Mouse (Mus musculus) left cerebral cortex, postnatal 36 days (tissue): ENCODE results near the gene Fam83d. TPM values are rescaled to one million over a fixed set of nuclear protein-coding genes. Genes with fewer than 3 reads are reported as not detected.

Source experiments
- DNase-seq, 2 experiments: peaks; one replicate each; pipeline ENCODE4 v3.0.0; 2021 to 2022; ENCODE audit warnings: low spot score in 2 of 2, mixed read lengths in 1 of 2
- intact Hi-C: fragments of 180-260 bp; cut with DNase I; formaldehyde crosslinking; loops from one replicate; pipeline ENCODE4 v1.15.1; 2025
- microRNA-seq: library from miRNA; unstranded; fragments of <30 nt; microRNA quantifications from one replicate; pipeline ENCODE4 v1.2.0, GENCODE M21; 2022
- total RNA-seq, 2 experiments: library from RNA; stranded (reverse); gene quantifications; 2 replicates each; pipeline ENCODE4 v1.2.3; 2021

The Fam83d gene
- total RNA-seq, 2 experiments from 2014 or later, result 1.6 to 2.2 TPM

DNA sequence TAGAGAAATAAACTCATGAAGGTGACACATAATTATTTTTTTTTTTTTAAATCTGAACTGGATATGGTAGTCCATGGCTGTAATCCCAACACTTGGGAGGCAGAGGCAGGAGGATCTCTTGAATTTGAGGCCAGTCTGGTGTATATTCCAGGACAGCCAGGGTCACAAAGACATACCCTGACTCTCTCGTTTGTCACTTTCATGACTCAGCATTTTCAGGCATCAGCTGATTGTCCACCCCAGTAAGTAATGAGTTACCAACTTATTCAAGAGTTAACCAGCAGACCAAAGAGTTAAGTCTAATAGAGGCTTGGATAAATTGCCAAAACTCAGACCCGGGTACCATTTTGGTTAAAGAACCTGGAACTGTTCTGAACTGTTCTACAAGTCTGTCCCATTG lies 28.0 kb downstream of the Fam83d start:
- intact Hi-C loops, result no loop called here
- DNase-seq, result no peak

DNA sequence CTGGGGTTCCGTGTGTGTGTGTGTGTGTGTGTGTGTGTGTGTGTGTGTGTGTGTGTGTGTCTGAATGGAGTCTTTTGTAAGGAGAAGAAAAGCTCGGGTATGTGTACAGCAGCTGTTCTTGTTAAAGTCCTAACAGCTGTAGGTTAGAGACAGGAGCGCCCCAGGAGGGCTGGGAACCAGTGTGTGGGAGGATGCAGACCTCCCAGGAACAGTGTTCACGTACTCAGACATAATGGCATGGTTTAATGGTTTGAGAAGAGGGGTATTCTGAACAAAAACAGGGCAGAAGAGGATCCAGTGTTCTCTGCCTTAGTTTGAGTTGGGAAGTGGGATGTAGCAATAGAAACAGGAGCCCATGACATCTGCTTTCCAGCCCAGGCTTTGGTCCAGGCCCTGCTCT lies 31.4 kb downstream of the Fam83d start:
- intact Hi-C loops, result no loop called here
- DNase-seq, result no peak

DNA sequence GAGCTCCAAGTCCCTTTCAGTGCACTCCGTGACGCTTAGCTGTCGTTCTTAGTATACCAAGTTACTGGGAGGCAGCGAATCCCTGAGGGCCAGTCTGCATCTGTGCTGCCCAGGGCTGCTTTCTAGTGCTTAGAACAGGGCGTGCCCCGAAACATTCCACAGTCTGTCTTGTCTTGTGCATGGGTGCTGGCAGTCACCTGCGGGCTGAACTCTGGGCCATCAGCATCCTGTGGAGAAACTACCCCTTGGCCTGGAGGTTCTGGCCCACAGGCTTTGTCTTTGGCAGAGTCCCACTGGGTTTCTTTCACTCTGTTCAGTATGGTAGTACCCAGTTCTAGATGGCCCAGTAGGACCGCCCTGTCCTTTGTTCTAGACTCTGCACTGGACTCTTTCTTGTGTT lies 32.9 kb downstream of the Fam83d start:
- intact Hi-C loops, result no loop called here
- no peak for DNase-seq

DNA sequence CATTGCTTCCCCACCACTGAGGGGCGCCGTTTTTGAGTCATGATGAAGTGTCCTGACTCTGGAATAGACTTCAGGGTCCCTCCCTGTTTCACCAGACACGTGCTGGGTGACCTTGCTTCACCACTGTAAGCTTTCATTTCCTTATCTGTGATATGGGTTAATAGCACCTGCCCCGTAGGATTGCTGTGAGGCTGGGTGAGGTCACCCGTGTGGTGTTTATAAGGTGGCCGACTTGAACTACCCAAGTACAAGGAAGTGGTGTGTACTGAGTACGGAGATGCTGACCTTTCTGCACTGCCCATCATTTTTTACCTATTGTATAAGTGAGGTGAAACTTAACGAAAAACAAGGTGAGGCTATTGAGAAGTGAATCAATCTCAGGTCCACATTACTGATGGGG lies 35.7 kb downstream of the Fam83d start:
- DNase-seq, result no peak
- intact Hi-C loops, result no loop called here

DNA sequence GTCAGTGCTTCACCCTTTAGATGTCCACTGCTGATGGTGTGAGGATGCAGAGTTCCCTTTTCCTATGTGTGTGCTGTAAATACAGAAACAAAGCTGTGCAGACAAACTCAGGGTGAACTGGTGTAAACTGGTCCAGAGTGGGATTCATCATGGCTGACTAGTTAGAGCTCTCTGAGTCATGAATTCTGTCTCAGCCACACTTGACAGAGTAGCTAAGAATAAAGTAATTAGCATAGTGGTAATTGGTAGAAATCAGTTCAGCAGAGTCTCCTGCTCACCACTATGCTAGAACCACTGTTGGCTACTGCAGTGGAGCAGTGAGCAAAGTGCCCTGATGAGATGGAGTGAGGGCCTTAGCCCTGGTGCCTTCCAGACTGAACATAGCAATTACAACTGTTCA lies 47.8 kb downstream of the Fam83d start:
- DNase-seq, result no peak
- intact Hi-C loops, result no loop called here

DNA sequence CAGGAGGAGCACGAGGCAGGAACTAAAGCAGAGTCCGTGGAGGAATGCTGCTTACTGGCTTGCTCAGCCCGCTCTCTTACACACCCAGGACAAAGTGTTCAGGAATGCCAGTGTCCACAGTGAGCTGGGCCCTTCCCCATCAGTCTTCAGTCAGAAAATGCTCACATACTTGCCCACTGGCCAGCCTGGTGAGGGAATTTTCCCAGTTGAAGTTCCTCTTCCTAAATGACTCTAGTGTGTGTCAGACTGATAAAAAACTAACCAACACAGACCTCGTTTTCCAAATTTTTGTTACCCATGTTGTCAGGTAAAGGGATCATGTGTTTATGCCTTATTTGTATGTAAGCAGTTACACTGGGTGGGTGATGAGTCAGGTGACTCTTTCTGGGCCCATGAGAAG lies 48.3 kb downstream of the Fam83d start:
- intact Hi-C loops, result no loop called here
- DNase-seq, result no peak

DNA sequence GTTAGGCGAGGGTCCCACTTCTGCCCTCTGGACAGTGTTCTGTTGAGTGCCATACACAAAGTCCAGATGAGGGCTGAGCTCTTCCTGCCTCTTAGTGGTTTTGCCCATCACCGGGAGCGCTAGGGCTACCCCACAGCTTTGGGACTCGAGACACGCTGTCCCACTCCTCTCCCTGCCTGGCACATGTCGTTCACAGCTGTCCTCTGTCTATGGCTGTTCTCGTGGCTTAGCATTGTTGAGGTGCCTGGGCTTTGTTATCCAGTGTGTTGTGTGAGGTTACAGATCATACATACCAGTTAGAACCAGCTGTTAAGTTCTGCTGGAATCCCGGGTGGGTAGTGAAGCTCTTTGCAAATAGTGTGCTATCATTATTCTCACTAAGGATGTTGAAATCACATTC lies 49.8 kb downstream of the Fam83d start:
- intact Hi-C loops, result no loop called here
- no peak for DNase-seq

DNA sequence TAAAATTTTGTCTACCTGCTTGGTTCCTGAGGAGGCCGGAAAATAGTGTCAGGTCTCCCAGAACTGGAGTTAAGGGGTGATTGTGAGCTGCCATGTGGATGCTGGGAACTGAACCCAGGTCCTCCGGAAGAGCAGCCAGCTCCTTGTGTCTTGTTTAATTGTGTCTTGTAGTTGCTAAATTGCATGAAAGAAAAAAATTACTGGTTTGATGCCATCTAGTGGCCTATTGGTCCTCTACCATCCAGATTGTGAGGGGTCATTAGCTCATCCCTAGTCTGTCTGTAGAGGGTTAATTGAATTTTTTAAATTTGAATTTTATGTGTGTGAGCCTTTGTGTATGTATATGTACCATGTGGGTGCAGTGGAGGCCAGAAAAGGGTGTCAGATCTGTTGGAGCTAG lies 60.2 kb downstream of the Fam83d start:
- intact Hi-C loops, result no loop called here
- DNase-seq, result no peak

DNA sequence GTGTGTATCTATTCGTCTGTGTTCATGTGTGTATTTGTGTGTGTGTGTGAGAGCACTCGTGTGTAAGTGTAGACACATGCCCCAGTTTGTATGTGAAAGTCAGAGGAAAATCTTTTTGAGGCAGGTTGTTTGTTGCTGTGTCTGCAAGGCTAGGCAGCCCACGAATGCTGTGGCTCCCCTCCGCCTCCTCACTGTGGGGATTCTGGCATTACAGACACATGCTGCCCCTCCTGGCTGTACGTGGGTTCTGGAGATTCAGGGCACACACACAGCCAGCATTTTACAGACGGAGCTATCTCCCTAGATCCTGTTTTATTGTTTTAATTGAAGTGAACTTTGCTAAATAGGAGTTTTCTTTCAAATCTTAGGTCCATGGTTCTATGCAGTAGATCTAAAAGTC lies 61.9 kb downstream of the Fam83d start:
- no peak for DNase-seq

DNA sequence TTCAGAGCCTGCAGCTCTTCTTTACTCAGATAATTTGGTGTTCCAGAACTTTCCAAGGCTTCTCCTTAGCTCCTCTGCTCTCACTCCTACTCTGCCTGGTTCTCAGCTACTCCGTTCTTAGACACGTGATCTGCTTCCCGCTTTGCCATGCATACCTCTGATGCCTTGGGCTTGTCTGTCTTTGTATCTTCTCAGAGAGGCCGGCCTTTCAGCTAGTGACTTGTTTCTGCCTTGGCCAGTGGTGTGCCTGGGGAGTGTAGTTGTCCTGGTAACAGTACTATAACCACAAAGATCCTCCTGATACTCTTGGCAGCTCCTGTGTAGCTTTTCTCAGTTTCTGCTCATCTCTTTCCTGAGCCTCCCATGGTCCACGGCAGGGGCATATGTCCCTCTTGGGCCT lies 65.3 kb downstream of the Fam83d start:
- intact Hi-C loops, result no loop called here
- no peak for DNase-seq

More for the DNA sequence above, 61.9 kb downstream of the Fam83d start:
- intact Hi-C loops, result no loop called here

DNA sequence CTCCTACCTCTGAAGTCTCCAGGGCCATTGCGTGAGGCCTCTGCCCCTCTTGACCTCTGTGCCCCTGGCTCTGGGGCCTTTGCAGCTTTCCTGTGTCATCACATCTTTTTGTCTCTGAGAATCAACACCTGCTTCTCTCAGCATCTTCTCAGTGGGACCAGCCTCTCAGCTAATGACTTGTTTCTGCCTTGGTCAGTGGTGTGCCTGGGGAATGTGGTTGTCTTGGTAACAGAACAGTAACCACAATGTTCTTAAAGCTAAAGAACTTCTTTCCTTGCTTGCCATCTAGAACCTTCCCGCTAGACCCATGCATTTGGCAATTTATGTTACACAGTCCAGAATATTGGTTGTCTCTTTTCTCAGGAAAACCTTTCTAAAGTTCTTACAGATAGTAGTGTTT lies 65.8 kb downstream of the Fam83d start:
- DNase-seq, result no peak
- intact Hi-C loops, result no loop called here

Small RNA genes lying within 50 kb of the gene (microRNA-seq; reads per million reads assigned to microRNA genes)
- gene Gm26141, result not detected

Other genes with a start within 250 kb of the Fam83d start
- gene Slc32a1, start 157.3 kb upstream of the Fam83d start, total RNA-seq, result 10 to 100 TPM; 95.4 to 97.9 TPM
- gene Actr5, start 143.2 kb upstream of the Fam83d start, total RNA-seq, result 10 to 100 TPM; 12.1 to 13.1 TPM
- 100 to 1,000 TPM; 125 to 129 TPM for gene Ppp1r16b, start 102.7 kb upstream of the Fam83d start, total RNA-seq
- gene Dhx35, start 26.7 kb downstream of the Fam83d start, total RNA-seq, result 10 to 100 TPM; 15.7 to 17.4 TPM